Mouse (Mus musculus) C2C12 (cell line): ENCODE data around the gene Mtmr2.

ENCODE experiments used
- CTCF ChIP-seq: IDR thresholded peaks from one replicate; pipeline ENCODE4 v1.5.1; 2011; ENCODE audit not compliant: control insufficient read depth, insufficient read depth, insufficient read length
- MAX ChIP-seq: IDR thresholded peaks from one replicate; pipeline ENCODE4 v1.6.1; 2011; ENCODE audit warnings: mild to moderate bottlenecking, control low read depth
- MYOD1 ChIP-seq: IDR thresholded peaks from one replicate; pipeline ENCODE4 v1.6.1; 2011; ENCODE audit warnings: low read depth; ENCODE audit not compliant: control insufficient read depth, insufficient read length
- USF1 ChIP-seq: IDR thresholded peaks from one replicate; pipeline ENCODE4 v1.6.1; 2011; ENCODE audit warnings: low read depth, mild to moderate bottlenecking, control low read depth, moderate library complexity

GRCm38 (mm10) chr9:13804480-13804879, 56.3 kb downstream of the Mtmr2 start:
- TF ChIP-seq MYOD1 (no peak), CTCF (no peak), USF1 (no peak), MAX (no peak)
